Mouse (Mus musculus) cerebellum, postnatal 36 days (tissue): ENCODE measurements at regions not wholly inside any gene's neighbourhood (a gene's known extent, or its start where the extent isn't known, plus 50 kb on each side); places are given as distances from the start of the nearest gene placed in this dataset.

ENCODE experiments used
- DNase-seq, 2 experiments: peaks; one replicate each; pipeline ENCODE4 v3.0.0; 2021 to 2022; ENCODE audit warnings: mixed read lengths in 2 of 2

DNA sequence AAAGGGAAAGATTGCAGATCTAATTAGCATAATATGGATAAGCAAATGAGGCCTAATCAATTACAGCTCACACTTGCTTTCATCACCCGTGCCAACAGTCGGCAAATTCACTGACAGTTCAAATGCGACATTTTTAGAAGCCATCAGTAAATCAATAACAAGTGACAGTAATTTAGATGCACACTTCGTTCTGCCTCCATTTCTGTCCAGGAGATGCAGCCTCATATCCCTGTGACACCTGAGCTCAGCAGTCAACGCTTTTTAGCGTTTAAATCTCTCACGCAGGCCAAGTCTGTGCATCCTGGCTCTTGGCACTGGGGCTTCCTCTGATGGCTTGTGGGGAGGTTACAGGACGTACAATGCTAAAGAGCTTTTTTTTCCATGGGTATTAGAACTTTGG is 218.0 kb downstream of the Nuf2 start:
- no peak for DNase-seq

DNA sequence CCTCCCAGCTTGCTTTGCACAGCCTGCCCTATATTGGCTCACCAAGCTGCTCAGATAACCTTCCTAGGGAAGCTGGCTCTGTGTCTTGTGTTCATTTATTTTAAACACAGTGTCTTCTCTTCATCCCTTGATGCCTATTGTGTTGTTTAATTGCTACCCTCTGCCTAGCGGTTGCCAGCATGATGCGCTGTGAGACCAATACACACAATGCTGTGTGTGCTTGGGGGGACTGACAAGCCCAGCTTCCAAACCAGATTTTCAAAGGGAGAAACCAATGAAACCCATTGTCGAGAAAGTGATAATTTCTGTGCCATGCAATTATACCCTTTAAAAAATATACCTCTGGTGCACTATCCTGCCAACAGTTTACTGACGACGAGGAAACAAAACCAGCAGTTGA is 247.8 kb downstream of the Nuf2 start:
- DNase-seq = no peak

DNA sequence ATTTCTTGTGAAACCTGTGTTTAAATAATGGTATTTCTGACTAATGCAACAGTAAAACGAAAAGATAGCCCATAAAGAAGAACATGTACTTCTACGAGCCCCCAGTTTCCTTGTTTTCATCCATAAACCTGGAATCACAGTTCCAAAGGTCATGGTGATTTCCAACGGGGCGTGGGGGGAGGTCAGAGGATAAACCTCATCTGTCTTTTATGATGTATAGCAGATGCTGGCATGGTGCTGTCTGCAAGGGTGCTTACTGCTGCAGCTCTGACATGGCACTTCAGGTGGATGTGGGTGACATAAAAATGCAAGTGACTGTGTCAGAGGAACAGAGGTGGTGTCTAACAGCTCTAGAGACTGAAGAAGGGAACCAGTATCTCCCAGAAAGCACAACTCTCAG is 260.5 kb downstream of the Nuf2 start:
- no peak for DNase-seq

DNA sequence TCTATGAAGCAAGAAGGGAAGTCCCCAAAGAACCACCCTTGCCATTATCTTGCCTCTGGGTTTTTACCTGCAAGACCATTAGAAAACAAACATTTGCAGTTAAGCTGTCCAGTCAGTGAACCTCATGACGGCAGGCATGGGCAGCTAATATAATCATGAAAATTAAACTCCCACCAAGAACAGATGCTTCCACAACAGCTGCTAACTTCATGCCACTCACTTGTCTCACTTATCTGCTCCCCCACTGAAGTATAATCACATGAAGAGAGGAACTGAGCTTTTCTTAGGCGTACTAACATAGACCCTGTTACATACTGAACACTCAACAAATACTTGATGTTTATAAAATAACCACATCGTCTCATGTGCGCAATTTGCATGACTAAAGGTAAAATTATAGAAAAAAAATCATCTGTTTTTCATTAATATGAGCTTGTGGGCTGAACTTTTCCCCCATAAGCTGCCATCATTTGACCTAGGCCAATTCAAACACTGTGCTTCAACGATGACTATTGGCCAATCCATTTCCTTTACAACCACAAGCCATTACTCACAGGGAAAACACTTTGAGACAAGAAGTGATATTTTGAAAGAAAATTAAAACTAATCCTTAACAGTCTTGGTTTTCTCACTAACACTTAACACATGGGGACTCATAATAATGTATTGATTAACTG is 267.1 kb downstream of the Nuf2 start:
- no peak for DNase-seq

DNA sequence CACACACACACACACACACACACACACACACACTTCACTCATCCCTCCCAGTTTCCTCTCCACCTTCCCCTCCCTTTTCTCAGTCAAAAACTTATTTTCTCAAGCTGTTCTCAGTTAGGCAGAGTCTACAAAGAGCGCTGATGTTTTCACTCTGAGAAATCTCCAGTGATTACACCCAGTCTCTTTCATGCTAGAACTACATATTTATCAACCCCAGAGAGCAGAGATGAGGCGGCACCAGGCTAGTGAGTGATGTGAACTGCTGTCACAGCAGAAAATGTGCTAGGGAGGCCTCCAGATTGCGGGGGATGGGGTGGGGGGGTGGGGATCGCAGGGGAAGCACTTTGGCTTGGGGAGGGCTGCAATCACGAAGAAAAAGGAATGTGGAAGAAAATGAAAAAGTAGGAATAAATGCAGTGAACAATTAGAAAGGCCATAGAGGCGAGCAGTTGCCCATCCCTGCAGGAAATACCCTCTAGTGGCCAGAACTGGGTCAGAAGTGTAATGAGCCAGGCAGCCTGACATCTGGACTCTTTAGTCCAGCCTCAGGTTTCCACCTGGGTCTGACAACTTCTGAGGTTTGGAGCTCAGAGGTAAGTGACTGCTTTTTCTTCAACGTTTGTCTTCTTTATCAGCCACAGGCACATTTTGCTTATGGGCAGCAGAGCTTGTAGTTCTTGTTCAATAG is 276.9 kb downstream of the Nuf2 start:
- DNase-seq = no peak

DNA sequence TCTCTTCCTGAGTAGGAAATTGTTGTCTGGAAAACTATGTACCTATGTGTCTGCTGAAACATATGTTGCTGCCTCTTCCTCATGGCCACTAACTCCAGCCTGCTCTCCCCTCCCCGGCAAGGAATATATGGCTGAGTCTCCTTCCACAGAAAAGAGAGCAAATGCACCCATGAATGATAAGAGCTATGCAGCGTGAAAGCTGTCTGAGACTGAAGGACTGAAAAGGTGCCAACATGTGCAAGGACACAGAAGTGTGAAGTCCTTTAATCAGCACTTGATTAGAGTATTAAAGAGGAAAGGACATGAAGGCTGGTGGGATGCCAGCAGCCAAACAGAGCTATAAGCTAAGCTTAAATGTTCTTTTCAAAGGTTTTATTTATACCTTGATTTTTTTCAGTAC is 279.1 kb downstream of the Nuf2 start:
- no peak for DNase-seq

DNA sequence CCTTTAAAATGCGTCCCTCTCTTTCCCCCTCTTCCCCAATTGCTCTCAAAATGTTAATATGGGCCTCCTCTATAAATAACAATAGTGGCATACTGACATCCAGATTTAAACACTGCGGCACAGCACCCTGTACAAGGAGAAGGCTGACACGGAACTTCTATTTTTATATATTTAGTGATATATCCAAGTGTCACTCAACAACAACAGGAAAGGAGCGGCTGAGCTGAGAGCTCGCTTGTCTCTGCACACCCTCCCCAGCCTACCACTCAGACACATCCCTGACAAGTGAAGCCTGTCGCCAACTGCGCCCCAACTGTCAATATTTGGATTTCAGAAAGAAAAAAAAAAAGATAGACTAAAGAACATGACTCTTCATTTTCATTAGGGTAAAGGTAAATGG is 282.2 kb downstream of the Nuf2 start:
- no peak for DNase-seq

DNA sequence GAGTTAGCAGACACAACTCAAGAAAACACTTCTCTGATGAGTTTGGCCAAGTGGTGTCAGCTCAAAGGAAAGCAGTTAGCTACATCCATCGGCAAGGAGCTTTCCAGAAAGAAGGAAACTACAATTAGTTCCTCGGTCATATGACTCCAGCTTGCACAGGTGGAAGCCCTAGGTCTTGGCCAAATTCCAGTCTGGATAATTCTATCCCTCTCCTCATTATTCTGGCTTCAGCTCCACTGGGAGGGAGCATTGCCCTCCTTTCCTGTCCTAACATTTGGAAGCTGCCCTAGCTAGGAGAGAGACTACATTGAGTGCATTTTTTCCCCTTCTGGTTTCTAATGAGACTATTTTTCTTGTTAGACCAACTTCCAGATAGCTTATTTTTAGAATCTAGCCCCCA is 290.9 kb downstream of the Nuf2 start:
- no peak for DNase-seq

DNA sequence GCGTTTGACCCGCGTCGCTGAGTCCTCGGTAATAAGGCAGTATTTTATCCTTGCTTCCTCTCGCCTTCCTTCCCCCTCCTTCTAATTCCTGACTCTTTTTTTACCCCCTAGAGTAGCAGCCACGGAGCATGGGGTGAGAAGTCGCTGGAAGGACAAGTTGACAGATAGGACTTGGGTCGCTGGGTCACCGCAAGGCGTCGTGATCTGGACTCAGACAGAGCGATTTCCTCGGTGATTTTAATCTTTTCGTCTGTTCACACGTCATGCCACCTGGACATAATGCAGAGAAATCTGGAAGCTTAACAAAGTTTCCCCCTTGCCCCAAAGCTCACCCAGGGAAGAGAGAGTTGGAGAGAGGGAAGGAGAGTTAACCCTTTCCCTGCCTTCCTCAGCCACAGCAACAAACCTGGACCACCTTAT is 292.6 kb downstream of the Nuf2 start:
- no peak for DNase-seq

DNA sequence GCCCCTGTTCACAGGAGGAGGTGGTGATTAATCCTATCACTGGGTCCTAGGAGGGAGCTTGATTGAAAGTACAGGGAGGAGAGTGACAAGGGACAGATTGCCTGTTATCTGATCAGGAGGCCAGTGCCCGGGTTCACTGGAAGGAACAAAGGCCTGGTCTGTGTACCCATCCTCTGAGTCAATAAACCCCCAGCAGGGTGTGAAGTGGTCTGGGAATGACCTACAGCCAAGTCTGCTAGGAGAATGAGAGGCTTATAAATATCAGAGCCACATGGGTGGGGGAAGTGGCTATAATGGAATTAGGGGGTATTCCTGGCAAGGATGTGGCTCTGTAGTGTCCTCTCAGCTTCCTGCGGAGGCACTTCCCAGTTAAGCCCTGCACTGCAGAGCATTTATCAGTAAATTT is 296.0 kb downstream of the Nuf2 start:
- DNase-seq = no peak

DNA sequence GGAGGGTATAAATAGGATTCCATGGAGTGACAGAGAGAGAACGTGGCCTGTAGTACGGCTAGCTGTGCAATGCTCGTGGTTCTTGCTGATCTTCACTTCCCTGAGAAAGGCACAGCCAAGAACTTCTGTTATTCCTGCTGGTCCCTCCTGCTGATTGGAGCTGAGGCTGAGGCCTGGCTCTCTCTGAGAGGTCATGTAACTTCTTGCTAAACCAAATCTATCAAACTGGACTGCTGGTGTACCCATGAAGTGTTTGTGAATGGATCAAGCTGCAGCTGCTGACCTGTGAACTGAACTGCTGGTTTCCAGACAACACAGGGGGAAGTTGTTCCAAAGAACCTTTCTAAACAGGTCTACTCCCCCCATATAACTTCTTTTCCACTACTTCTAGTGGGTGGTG is 297.9 kb downstream of the Nuf2 start:
- no peak for DNase-seq

DNA sequence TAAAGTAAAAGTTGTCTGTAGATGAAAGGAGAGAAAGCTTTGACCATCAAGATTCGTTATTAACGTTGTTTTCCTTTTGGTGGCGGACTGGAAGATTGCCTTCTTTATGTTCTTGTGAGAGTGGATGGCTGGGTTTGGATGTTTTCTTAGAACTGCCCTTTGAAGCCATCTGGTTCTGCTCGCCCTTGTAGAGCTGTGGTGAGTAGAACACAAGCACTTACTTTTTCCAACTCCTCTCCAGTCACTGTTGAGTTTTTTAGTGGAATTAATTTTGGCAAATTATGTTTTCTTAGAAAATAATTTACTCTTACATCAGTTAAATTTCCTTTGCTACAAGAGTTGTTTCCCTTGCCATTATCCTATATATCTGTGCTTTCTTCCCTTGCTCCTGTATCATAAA is 301.2 kb downstream of the Nuf2 start:
- DNase-seq = no peak

DNA sequence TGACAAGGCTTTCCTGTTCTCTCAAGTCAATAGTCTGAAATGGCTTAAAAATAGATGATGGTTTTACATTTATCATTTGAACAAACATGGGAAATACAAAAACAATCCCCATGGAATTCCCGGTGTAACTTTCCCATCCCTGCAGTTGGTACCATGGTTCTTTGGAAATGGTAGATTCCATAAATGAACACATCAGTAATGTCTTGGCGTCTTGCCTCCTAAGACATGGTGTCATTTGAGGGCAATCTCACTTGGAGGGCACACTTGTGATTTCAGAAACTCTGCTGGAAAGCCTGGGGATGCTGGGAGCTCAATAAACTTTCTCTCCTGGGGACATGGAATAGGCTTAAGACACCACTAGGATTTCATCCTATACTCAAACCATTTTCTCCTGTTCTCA is 306.8 kb downstream of the Nuf2 start:
- DNase-seq = no peak

DNA sequence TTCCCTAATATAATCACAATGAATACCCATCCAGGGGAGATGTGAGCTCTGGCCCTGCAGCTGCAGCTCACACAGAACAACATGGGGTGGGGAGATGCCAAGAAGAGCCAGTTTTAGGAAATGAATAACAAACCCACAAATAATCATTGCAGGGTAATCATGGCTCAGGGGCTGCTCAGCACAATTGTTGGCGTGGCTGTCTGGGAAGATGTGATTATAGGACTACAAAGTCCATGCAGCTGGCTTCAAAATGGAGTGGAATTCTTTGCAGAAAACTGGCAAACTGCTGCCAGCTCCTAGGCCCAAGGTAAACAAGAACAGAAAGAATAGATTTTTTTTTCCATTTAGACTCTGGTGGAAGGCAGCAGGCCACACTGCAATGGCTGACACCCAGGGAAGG is 343.6 kb downstream of the Nuf2 start:
- no peak for DNase-seq

DNA sequence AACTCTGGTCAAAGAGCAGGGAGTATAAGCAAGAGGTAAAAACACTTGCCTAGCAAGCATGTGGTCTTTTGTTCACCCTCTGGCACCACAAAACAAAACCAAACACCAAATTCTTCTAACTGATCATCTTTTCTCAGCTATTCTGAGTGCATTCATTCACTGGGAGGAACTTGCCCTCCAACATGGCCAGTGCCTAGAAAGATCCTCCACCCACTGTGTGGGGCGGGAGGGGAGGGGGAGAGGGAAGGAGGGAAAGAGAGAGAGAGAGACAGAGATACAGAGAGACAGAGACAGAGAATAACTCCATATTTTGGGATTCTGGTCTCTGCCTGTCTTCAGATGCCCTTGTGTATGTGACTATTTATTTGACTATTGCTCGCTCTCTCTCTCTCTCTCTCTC is 360.9 kb downstream of the Nuf2 start:
- DNase-seq = no peak

DNA sequence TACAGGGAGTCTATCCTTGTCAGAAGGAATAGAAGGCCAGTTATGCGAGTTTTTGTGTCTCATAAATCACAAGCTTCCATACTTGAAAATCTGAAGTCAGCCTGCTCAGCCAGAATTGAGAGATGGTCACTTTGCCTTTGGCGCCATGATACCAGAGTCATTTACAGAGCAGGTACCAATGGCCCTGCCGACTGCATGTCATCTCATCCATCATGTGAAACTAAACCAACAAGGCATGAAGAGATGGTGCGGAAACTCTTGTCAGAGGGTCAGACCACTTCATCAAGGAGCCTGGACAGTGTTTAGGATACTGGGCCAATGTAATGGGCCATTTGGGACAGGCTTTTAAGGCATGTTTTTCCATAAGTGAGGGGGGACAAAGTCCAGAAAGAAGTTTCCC is 363.2 kb downstream of the Nuf2 start:
- no peak for DNase-seq

DNA sequence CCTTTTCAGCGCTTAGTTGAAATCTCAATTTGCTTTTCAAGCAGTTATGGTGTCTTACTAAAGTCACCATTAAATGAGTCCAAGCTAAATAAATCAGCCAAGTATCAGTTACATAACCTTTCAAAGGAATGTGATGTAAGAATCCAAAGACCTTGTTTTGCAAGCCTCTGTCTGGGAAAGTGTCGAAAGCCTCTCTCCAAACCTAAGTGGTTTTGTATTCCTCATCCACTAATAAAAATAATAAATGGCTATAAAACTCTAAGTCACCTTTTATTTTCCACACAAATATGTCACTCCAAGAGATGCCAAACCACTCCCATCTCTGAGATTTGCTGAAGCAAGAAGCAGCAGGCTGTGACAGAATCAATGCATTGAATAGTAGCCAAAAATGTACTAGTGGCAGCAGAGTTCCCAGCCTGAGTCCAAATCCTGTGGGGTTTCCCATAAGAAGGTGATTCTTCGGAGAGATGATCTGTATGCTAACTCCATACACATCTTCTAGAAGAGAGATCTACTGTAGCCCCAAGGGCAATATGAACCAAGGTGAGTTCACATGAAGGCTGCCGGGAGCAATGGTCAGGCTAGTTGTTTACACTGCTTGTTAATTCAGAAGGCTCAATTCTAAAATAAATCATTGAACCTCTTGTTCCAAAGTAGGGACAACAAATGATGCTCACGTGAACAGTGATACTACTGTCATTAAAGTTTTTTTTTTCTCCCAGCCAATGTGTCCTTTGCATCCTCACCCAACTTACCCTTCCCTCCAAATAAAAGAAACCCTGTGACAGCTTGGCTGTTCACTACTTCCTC is 365.0 kb downstream of the Nuf2 start:
- no peak for DNase-seq

DNA sequence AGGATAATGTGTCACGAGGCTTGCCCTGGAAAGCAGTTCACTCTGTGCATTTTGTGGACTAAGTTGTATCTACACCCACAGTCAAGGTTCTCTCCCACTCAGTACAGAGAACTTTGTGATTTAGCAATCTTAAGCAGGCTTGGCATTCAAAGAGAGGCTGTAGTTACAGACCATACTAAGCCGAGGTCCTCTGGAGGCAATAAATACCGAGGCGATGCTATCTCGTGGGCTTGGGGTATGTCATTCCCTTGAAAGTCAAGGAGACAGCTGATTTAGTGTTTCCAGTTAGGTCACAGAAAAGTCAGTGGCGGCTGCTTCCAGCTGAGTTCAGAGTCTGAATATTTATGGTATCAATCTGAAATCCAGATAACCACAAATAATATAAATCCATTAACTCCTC is 370.4 kb downstream of the Nuf2 start:
- DNase-seq = no peak

DNA sequence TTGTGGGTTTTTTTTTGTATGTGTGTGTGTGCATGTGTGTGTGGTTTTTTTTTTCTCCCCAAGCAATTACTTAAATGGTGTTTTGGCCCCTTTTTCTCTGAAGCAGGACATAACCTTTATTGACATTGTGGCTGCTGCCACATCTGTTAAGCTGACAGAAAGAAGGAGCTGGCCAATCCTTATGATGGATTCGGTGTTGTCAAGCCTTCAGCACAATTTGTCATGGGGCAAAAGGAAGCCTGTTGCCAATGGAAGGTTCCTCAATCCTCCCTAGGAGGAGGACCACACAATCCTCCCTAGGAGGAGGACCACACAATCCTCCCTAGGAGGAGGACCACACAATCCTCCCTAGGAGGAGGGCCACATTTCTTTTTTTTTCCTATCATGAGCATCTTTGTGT is 371.0 kb downstream of the Nuf2 start:
- no peak for DNase-seq

DNA sequence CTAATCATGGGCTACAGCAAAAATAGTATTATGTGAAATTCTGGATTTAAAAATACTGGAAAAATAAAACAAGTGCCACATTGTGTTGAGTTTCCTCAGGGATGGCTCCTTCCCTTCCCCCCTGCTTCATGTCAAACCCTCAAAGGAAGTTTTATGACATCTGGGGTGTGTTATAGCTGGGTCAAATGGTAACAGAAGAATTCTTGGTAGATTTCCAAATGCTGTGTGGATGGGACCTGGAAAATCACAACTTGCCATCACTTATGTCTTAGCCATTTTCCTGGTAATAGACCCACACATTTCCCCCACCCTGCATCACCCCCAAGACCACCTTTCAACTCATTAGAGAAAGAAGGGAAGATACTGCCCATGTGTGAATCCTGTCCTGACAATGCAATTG is 371.5 kb downstream of the Nuf2 start:
- no peak for DNase-seq

DNA sequence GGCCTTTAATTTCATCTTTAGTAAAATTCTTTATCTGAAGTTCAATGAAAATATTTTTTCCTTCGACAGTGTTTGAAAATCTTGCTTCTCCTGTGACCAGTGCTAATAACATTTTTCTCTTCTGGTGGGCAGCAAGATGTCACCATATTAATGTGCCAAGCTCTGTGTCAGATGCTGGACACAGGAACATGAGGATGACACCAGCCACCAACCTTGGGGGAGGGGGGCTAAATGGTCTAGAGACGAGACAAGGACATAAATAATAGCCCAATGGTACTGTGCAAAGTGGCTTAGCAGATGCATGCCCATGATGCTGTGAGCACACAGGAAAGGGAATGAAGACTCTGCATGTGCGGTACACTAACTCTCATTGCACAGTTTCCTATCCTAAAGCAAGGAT is 373.8 kb downstream of the Nuf2 start:
- DNase-seq = no peak

DNA sequence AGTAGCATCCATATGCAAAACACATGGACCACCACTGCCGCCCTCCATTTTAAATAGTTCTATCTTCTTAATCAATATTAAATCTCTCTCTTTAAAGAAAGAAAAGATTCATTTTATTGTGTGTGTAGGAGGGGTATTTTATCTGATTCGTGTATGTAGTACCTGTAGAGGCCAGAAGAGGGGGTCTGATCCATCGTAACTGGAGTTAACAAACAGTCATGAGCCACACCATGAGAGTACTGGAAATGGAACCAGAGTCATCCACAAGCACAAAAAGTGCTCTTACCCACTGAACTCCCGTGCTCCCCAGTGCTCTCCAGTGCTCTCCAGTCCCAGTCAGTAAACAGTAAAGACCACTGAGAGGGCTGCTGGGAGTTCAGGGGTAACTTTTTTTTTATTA is 374.4 kb downstream of the Nuf2 start:
- DNase-seq = no peak

DNA sequence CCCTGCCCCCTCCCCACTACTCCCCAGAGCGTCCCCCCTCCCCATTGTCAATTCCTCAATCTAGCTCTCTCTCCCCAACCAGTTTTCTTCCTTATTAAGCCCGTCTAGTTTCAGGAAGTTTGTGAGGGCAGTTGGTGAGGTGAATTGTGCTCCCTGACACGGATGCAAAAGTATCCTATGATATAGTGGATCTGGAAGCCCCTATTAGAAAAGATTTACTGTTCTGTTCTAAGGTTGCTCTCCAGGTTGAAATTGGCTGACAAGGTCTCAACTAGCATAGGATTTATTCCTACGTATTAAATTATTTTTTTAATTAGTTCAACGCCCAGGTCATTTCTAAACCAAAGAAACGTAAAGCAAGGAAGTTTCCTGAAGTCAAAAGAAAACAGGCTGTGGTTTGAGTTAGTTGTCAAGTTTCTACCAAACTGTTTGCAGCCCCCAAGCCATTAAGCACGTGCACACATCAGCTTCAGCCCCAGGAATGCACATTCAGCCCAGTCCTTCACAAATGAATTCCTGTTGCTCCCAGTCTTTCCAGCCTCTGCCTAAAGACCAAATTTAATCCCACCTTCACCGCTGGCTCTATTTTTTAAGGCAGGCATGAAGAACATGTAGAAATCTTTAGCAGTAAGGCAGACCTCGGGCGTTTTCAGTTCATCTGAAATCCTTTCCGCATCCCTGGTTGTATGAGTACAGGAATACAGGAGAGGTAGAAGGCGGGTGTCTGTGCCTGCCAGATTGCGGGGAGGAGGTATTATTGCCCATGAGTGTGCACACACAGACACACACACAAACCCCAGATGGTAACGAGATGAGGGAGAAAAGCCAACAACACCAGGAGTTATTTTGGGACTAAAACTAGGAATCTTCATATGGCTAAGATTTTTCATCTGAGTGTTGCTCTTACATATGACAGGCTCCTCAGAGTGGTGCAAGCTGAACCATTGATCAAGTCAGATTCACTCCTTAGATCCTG is 375.5 kb downstream of the Nuf2 start:
- DNase-seq = no peak
